Mouse (Mus musculus) C2C12 (cell line): ENCODE results near the gene Trat1. TPM values are rescaled to one million over a fixed set of nuclear protein-coding genes. Genes with fewer than 3 reads are reported as not detected.

Experiments
- H3K27me3 ChIP-seq: one replicate; pipeline ENCODE4 v1.6.1; 2011; ENCODE audit not compliant: control insufficient read depth, insufficient read depth, insufficient read length
- H3K36me3 ChIP-seq: one replicate; pipeline ENCODE4 v1.6.1; 2011; ENCODE audit not compliant: control insufficient read depth, insufficient read depth
- H3K4me3 ChIP-seq: one replicate; pipeline ENCODE4 v1.5.1; 2011; ENCODE audit warnings: mild to moderate bottlenecking, control low read depth; ENCODE audit not compliant: poor library complexity, insufficient read depth, severe bottlenecking
- H3K79me2 ChIP-seq: one replicate; pipeline ENCODE4 v1.6.1; 2011; ENCODE audit not compliant: control insufficient read depth, insufficient read depth
- H3K79me3 ChIP-seq: one replicate; pipeline ENCODE4 v1.6.1; 2011; ENCODE audit warnings: low read depth, control low read depth
- H3ac ChIP-seq: one replicate; pipeline ENCODE3; 2011; ENCODE audit warnings: low read depth; ENCODE audit not compliant: control insufficient read depth, insufficient read length
- CEBPB ChIP-seq: IDR thresholded peaks from one replicate; pipeline ENCODE4 v1.6.1; 2011; ENCODE audit warnings: low read depth, mild to moderate bottlenecking, control low read depth, moderate library complexity
- CTCF ChIP-seq: IDR thresholded peaks from one replicate; pipeline ENCODE4 v1.5.1; 2011; ENCODE audit not compliant: control insufficient read depth, insufficient read depth, insufficient read length
- FOSL1 ChIP-seq: IDR thresholded peaks from one replicate; pipeline ENCODE4 v1.8.0; 2011; ENCODE audit warnings: mild to moderate bottlenecking, low read length; ENCODE audit not compliant: poor library complexity, insufficient read depth, severe bottlenecking
- MAX ChIP-seq: IDR thresholded peaks from one replicate; pipeline ENCODE4 v1.6.1; 2011; ENCODE audit warnings: mild to moderate bottlenecking, control low read depth
- MYOD1 ChIP-seq: IDR thresholded peaks from one replicate; pipeline ENCODE4 v1.6.1; 2011; ENCODE audit warnings: low read depth; ENCODE audit not compliant: control insufficient read depth, insufficient read length
- MYOG ChIP-seq: IDR thresholded peaks from one replicate; pipeline ENCODE4 v1.6.1; 2011; ENCODE audit not compliant: control insufficient read depth, insufficient read length; ENCODE audit errors: extremely low read depth
- USF1 ChIP-seq: IDR thresholded peaks from one replicate; pipeline ENCODE4 v1.6.1; 2011; ENCODE audit warnings: low read depth, mild to moderate bottlenecking, control low read depth, moderate library complexity
- polyA plus RNA-seq: library from polyadenylated mRNA; unstranded; fragments of >200 nt; fragmentation: generic; extraction: Trizol; gene quantifications from one replicate; pipeline ENCODE4 v1.2.1, GENCODE M21; 2012; ENCODE audit warnings: missing spikeins

The Trat1 gene
- polyA plus RNA-seq, 1 experiment, result not detected

DNA sequence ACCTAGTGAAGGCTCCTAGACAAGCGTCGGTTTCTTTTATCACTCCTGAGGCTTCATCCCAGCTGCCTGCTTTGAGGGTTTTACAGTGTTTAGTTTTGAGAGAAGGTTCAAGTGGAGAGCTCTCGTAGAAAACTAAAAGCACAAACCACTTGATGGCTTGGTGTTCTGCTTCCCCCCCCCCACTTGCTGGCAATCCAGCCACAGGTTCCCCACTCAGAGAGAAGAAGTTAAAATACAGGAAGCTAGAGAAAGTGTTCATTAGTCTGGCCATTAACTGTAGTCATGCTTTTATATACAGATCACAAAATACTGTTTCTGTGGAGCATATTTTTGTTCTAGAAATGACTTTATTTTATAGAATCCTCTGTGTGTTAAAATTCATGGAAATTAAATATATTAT lies 30.3 kb downstream of the Trat1 start:
- Histone ChIP-seq H3K27me3 (no peaks in the 10 kb centered on the region), H3K79me3 (no peaks in the 10 kb centered on the region), H3K4me3 (no peak overlapping the region), H3K79me2 (no peaks in the 10 kb centered on the region), H3ac (no peak overlapping the region), H3K36me3 (no peaks in the 10 kb centered on the region)
- no peak for TF ChIP-seq MYOG
- TF ChIP-seq FOSL1, result no peak
- no peak for TF ChIP-seq MAX
- no peak for TF ChIP-seq MYOD1
- TF ChIP-seq CEBPB, result no peak
- TF ChIP-seq CTCF, result no peak

DNA sequence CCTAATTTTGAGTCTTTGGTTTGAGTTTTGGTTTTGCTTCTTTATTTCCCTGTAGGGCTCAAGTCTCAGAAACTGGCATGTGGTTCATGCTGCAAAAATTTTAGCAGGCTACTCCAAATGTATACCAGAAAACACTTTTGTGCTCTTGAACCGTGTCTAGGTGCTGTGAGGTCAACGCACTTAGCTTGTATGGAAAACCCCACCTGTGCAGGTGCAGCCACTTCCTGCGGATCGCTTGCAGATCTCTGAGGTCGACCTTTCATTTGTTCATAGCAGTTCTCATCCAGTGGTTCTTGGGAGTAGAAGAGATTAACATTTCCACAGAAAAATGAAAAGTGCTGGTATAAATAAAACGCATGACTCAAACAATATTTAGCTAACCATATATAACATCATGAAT lies 31.8 kb downstream of the Trat1 start:
- Histone ChIP-seq H3ac (no peak overlapping the region), H3K79me2 (no peaks in the 10 kb centered on the region), H3K36me3 (no peaks in the 10 kb centered on the region), H3K27me3 (no peaks in the 10 kb centered on the region), H3K79me3 (no peaks in the 10 kb centered on the region), H3K4me3 (no peak overlapping the region)
- no peak for TF ChIP-seq MAX
- no peak for TF ChIP-seq CEBPB
- no peak for TF ChIP-seq MYOD1
- no peak for TF ChIP-seq FOSL1

DNA sequence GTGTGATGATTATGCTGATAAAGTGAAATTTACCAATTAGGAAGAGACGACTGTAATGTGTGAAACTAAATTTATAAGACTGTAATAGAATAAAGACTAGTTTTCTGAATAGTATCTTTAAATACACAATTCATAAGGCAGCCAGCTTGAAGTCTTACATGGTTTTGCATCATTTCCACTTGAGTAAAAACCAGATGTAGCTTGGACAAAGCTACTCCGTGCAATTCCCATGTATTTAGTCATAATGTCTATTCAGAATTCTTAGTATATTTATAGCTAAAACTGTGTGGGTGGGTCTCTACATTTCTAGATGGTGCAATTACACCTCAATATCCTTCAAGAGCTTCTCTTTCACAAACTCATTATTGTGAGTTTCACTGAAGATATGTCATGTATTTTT lies 33.4 kb downstream of the Trat1 start:
- H3K27me3 ChIP-seq, result no peaks in the 10 kb centered on the region

DNA sequence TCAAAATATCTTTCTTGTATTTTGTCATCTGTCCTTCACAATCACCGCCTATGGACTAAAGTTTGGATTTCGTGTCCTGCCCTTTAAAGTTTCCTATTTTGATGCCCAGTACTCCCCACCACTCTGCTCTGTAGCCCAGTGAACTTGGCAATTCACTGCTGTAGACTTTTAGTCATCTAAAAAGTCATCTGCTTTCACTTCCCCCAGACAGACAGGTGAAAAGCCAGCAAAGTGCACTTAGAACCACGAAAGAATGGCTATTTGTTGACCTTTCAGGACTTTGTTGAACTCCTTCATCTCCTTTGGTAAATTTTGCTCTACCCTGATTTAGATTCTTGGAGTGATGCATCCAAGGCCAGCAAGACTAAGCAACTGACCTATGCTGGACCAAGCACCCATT lies 34.9 kb downstream of the Trat1 start:
- no peak overlapping the region for H3ac ChIP-seq
- no peaks in the 10 kb centered on the region for H3K27me3 ChIP-seq
- no peak overlapping the region for H3K4me3 ChIP-seq
- H3K36me3 ChIP-seq, result no peaks in the 10 kb centered on the region
- TF ChIP-seq MYOD1 (no peak), FOSL1 (no peak), CEBPB (no peak), MAX (no peak), USF1 (no peak)
- H3K79me3 ChIP-seq, result no peaks in the 10 kb centered on the region
- H3K79me2 ChIP-seq, result no peaks in the 10 kb centered on the region

More for the DNA sequence above, 33.4 kb downstream of the Trat1 start:
- H3K36me3 ChIP-seq, result no peaks in the 10 kb centered on the region
- H3ac ChIP-seq, result no peak overlapping the region
- no peaks in the 10 kb centered on the region for H3K79me3 ChIP-seq
- TF ChIP-seq CTCF (no peak), MAX (no peak), MYOG (no peak), USF1 (no peak), FOSL1 (no peak), MYOD1 (no peak), CEBPB (no peak)
- no peak overlapping the region for H3K4me3 ChIP-seq
- H3K79me2 ChIP-seq, result no peaks in the 10 kb centered on the region

DNA sequence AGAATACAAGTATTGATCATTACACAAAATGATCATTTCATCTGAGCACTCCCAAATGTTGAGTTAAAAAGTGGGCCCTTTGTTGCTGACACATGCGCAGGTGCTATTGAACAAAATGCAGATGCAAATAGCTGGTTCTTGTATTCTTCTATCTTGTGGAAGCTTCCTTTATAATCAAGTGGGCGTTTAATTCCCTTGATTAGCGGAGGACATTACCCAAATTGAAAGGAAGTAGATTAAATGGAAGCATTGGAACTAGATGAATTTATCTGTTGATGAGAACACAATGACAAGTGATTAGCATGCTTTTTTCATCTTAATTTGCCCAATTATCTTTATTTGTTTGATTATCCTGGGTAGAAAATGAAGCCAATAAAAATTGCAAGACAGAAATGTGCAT lies 51.6 kb downstream of the Trat1 start:
- Histone ChIP-seq H3K4me3 (no peak overlapping the region), H3K36me3 (no peaks in the 10 kb centered on the region), H3K79me2 (no peaks in the 10 kb centered on the region), H3ac (no peak overlapping the region), H3K27me3 (no peaks in the 10 kb centered on the region), H3K79me3 (no peaks in the 10 kb centered on the region)
- no peak for TF ChIP-seq USF1
- TF ChIP-seq FOSL1, result no peak
- no peak for TF ChIP-seq CEBPB
- no peak for TF ChIP-seq MYOG

DNA sequence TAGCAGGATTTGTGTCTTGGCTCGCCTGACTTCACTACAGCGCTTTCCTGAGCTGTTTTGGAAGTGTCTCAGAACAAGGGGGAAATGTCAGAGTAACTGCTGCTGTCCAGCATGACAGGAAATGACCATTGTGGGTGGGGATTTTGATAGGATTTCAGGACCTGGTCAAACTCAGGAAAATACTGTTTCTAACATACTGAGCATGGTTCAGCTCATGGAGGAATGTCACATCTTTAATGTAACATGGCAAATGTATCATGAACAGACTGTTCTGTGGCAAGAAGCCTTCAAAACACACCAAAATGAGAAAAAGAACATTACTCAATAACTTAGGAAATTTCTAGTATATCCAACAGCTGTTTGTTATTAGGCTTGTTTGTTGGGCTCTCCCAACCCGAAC lies 52.1 kb downstream of the Trat1 start:
- no peak overlapping the region for H3K4me3 ChIP-seq
- TF ChIP-seq MYOG (no peak), MAX (no peak), CTCF (no peak), MYOD1 (no peak)
- no peaks in the 10 kb centered on the region for H3K36me3 ChIP-seq
- H3K79me3 ChIP-seq, result no peaks in the 10 kb centered on the region
- H3K79me2 ChIP-seq, result no peaks in the 10 kb centered on the region
- H3K27me3 ChIP-seq, result no peaks in the 10 kb centered on the region
- H3ac ChIP-seq, result no peak overlapping the region
